Mouse (Mus musculus): Measurements from ENCODE around the gene 1700020D05Rik. TPM values are rescaled to one million over a fixed set of nuclear protein-coding genes. Genes with fewer than 3 reads are reported as not detected.
"Not testable (repeated sequence)": the region's sequence is repeated elsewhere in the genome, so short reads cannot be mapped to it uniquely, and the experiment has no call there.

1700020D05Rik gene
- polyA plus RNA-seq, 1 experiment from 2014 or later: 0.09 TPM

- not testable (repeated sequence) for H3K4me2 ChIP-seq; H3K27ac ChIP-seq; ATAC-seq (ENCODE audit: low read depth); H3K4me3 ChIP-seq (replicated peaks); H3K9me3 ChIP-seq (replicated peaks); DNase-seq; H3K27me3 ChIP-seq; H3K9ac ChIP-seq
- Histone ChIP-seq H3K36me3 (peaks cover 63% of the 10 kb centered on the region), H3K4me1 (replicated peaks) (peaks cover 41% of the 10 kb centered on the region)
- 79% methylated on average over 9 of the region's 9 CpGs for WGBS (ENCODE audit: insufficient replicate concordance)
Observed at GRCm38 (mm10) chr19:5493301-5493721, 10.3 kb downstream of the 1700020D05Rik start.

- 82% methylated on average over 4 of the region's 4 CpGs for WGBS (ENCODE audit: insufficient replicate concordance)
- ATAC-seq (ENCODE audit: low read depth) (no peak), DNase-seq (no peak)
- Histone ChIP-seq H3K4me1 (replicated peaks) (peaks cover 43% of the 10 kb centered on the region), H3K9me3 (replicated peaks) (no peaks in the 10 kb centered on the region), H3K27ac (no peak overlapping the region), H3K4me2 (peak overlapping the region; percentile 86), H3K4me3 (replicated peaks) (peak overlapping the region; percentile 99), H3K27me3 (no peaks in the 10 kb centered on the region), H3K9ac (peak overlapping the region; percentile 100; the same call in 1 of the 2 replicates), H3K36me3 (peaks cover 60% of the 10 kb centered on the region)
Observed at GRCm38 (mm10) chr19:5492641-5493040, 10.9 kb downstream of the 1700020D05Rik start.

- peak; percentile 44 for ATAC-seq (ENCODE audit: low read depth)
- Histone ChIP-seq H3K27ac (peak overlapping the region; percentile 100), H3K4me3 (replicated peaks) (peak overlapping the region; percentile 99), H3K36me3 (peaks cover 48% of the 10 kb centered on the region), H3K27me3 (no peaks in the 10 kb centered on the region), H3K9ac (peak overlapping the region; percentile 100), H3K4me2 (peak overlapping the region; percentile 86), H3K9me3 (replicated peaks) (no peaks in the 10 kb centered on the region), H3K4me1 (replicated peaks) (peaks cover 59% of the 10 kb centered on the region)
- DNase-seq: peak; percentile 77
- WGBS (ENCODE audit: insufficient replicate concordance): under 1% methylated on average over 59 of the region's 59 CpGs
Observed at GRCm38 (mm10) chr19:5490898-5491708, 12.5 kb downstream of the 1700020D05Rik start.

- DNase-seq (peak; percentile 94), ATAC-seq (ENCODE audit: low read depth) (peak; percentile 58)
- Histone ChIP-seq H3K9ac (peak within 1 kb of the TSS; percentile 100), H3K27me3 (no peaks in the 10 kb centered on the region), H3K4me1 (replicated peaks) (peaks cover 60% of the 10 kb centered on the region), H3K36me3 (peaks cover 48% of the 10 kb centered on the region), H3K4me3 (replicated peaks) (peak within 1 kb of the TSS; percentile 99), H3K27ac (peak within 1 kb of the TSS; percentile 100), H3K9me3 (replicated peaks) (no peaks in the 10 kb centered on the region), H3K4me2 (peak within 1 kb of the TSS; percentile 86)
- under 1% methylated on average over 62 of the region's 62 CpGs for WGBS (ENCODE audit: insufficient replicate concordance)
Observed at GRCm38 (mm10) chr19:5490313-5490897, 13.2 kb downstream of the 1700020D05Rik start, which contains the start of gene Cfl1. TSS of gene Cfl1 (plus strand) at chr19:5490455.

GRCm38 (mm10) chr19:5489721-5490120 is 13.9 kb downstream of the 1700020D05Rik start:
- H3K4me1 ChIP-seq (replicated peaks): peaks cover 60% of the 10 kb centered on the region
- not testable (repeated sequence) for ATAC-seq (ENCODE audit: low read depth); H3K27me3 ChIP-seq; DNase-seq; H3K9me3 ChIP-seq (replicated peaks)
- H3K36me3 ChIP-seq: peaks cover 48% of the 10 kb centered on the region
- H3K4me3 ChIP-seq (replicated peaks): peak overlapping the region; percentile 99
- H3K27ac ChIP-seq: peak overlapping the region; percentile 100
- peak overlapping the region; percentile 51 for H3K9ac ChIP-seq
- peak overlapping the region; percentile 86 for H3K4me2 ChIP-seq
- WGBS (ENCODE audit: insufficient replicate concordance): 31% methylated on average over 10 of the region's 10 CpGs

GRCm38 (mm10) chr19:5488878-5489571 is 14.6 kb downstream of the 1700020D05Rik start:
- Histone ChIP-seq H3K9ac (peak overlapping the region; percentile 76), H3K4me3 (replicated peaks) (peak overlapping the region; percentile 99), H3K36me3 (peaks cover 48% of the 10 kb centered on the region), H3K9me3 (replicated peaks) (no peaks in the 10 kb centered on the region), H3K27ac (peak overlapping the region; percentile 100), H3K4me1 (replicated peaks) (peaks cover 58% of the 10 kb centered on the region), H3K4me2 (peak overlapping the region; percentile 86), H3K27me3 (no peaks in the 10 kb centered on the region)
- ATAC-seq (ENCODE audit: low read depth) (peak; percentile 80), DNase-seq (peak; percentile 97)
- WGBS (ENCODE audit: insufficient replicate concordance): under 1% methylated on average over 26 of the region's 26 CpGs

- Histone ChIP-seq H3K27ac (peak within 1 kb of the TSS; percentile 100), H3K4me3 (replicated peaks) (peak within 1 kb of the TSS; percentile 99), H3K9me3 (replicated peaks) (no peaks in the 10 kb centered on the region), H3K4me2 (peak within 1 kb of the TSS; percentile 86), H3K4me1 (replicated peaks) (peaks cover 58% of the 10 kb centered on the region), H3K36me3 (peaks cover 48% of the 10 kb centered on the region), H3K9ac (peak within 1 kb of the TSS; percentile 76), H3K27me3 (no peaks in the 10 kb centered on the region)
- under 1% methylated on average over 39 of the region's 39 CpGs for WGBS (ENCODE audit: insufficient replicate concordance)
- DNase-seq (peak; percentile 94), ATAC-seq (ENCODE audit: low read depth) (peak; percentile 72)
Observed at GRCm38 (mm10) chr19:5487768-5488550, 15.6 kb downstream of the 1700020D05Rik start, which contains the start of gene Mus81. TSS of gene Mus81 (minus strand) at chr19:5488402.

GRCm38 (mm10) chr19:5486771-5487170 is 16.8 kb downstream of the 1700020D05Rik start:
- Histone ChIP-seq H3K27ac (peak overlapping the region; percentile 6; the same call in 1 of the 2 replicates), H3K9me3 (replicated peaks) (no peaks in the 10 kb centered on the region), H3K4me3 (replicated peaks) (peak overlapping the region; percentile 99), H3K4me1 (replicated peaks) (peaks cover 46% of the 10 kb centered on the region), H3K9ac (peak overlapping the region; percentile 76), H3K36me3 (peaks cover 47% of the 10 kb centered on the region), H3K27me3 (no peaks in the 10 kb centered on the region), H3K4me2 (peak overlapping the region; percentile 86)
- 78% methylated on average over 4 of the region's 4 CpGs for WGBS (ENCODE audit: insufficient replicate concordance)
- ATAC-seq (ENCODE audit: low read depth) (no peak), DNase-seq (no peak)

- H3K36me3 ChIP-seq: peaks cover 50% of the 10 kb centered on the region
- ATAC-seq (ENCODE audit: low read depth): no peak
- H3K9ac ChIP-seq: peak overlapping the region; percentile 76
- H3K4me2 ChIP-seq: 0 out of 2 replicates have a peak overlapping the region, but pooled peaks have one; percentile 86
- H3K4me1 ChIP-seq (replicated peaks): peaks cover 43% of the 10 kb centered on the region
- no peaks in the 10 kb centered on the region for H3K27me3 ChIP-seq
- H3K9me3 ChIP-seq (replicated peaks): no peaks in the 10 kb centered on the region
- no peak overlapping the region for H3K4me3 ChIP-seq (replicated peaks)
- DNase-seq: no peak
- no peak overlapping the region for H3K27ac ChIP-seq
- 83% methylated on average over 8 of the region's 8 CpGs for WGBS (ENCODE audit: insufficient replicate concordance)
Observed at GRCm38 (mm10) chr19:5486286-5486685, 17.3 kb downstream of the 1700020D05Rik start.

GRCm38 (mm10) chr19:5485821-5486220 is 17.8 kb downstream of the 1700020D05Rik start:
- 85% methylated on average over 7 of the region's 7 CpGs for WGBS (ENCODE audit: insufficient replicate concordance)
- no peak overlapping the region for H3K4me3 ChIP-seq (replicated peaks)
- peaks cover 52% of the 10 kb centered on the region for H3K36me3 ChIP-seq
- no peak overlapping the region for H3K4me2 ChIP-seq
- DNase-seq: no peak
- no peak overlapping the region for H3K27ac ChIP-seq
- H3K9me3 ChIP-seq (replicated peaks): no peaks in the 10 kb centered on the region
- H3K9ac ChIP-seq: no peak overlapping the region
- H3K27me3 ChIP-seq: no peaks in the 10 kb centered on the region
- H3K4me1 ChIP-seq (replicated peaks): peaks cover 43% of the 10 kb centered on the region
- ATAC-seq (ENCODE audit: low read depth): no peak
